Mouse (Mus musculus) fat pad, adult 2 months (tissue): ENCODE measurements at regions not wholly inside any gene's neighbourhood (a gene's known extent, or its start where the extent isn't known, plus 50 kb on each side); places are given as distances from the start of the nearest gene placed in this dataset.

Source experiments
- DNase-seq: peaks from one replicate; pipeline ENCODE4 v3.0.0-alpha.2; 2011; ENCODE audit warnings: low read depth, low spot score; ENCODE audit errors: extremely low read depth

GRCm38 (mm10) chr16:26169382-26169781, 63.8 kb upstream of the P3h2 start:
- no peak for DNase-seq

GRCm38 (mm10) chr16:26168216-26168615, 62.6 kb upstream of the P3h2 start:
- no peak for DNase-seq

GRCm38 (mm10) chr16:26164066-26164465, 58.5 kb upstream of the P3h2 start:
- DNase-seq = no peak

- DNase-seq = no peak
Observed at GRCm38 (mm10) chr16:26163401-26163800, 57.8 kb upstream of the P3h2 start.

- DNase-seq = peak; percentile 93
Observed at GRCm38 (mm10) chr16:26157606-26158005, 52.0 kb upstream of the P3h2 start.
